ENCODE assay signal across 17 mouse cellular contexts in the genomic region with DNA sequence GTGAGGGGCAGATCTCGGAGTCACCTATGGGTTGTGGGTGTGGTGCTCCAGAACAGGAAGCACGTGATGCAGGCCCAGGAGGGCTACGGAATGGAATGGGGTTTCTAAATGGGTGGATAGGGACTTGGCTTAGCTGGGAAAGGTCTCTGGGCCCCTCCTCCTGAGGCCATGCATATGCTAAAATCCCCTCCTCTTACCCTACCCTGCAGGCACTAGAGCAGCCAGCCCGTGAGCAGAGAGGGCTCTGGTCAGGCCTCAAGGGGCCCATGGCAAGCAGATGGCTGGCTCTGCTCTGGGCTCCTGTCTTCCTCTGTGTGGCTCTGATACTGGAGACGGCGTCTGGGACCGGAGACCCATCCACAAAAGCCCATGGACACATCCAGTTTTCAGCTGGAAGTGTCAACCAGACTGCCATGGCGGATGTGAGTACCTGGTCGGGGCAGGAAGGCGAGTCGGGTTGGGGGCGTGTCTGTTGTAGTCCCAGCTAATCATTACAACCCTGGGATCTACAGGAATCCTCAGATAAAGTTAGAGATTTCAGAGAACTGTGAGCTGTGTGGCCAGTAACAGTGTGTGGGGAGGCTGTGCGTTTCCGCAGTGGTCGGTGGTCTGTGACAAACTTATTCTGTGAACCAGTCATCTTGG. TPM values are rescaled to one million over a fixed set of nuclear protein-coding genes. Genes with fewer than 3 reads are reported as not detected.
DNase-seq lines count a peak whose midpoint lies in the region; ATAC-seq and TF ChIP-seq lines count a peak whose summit lies in the region.
"Had no signal": no experiment of that assay in that cellular context is flagged by ENCODE, and none has a peak within 500 bp of the region (broad histone marks: within the 10 kb centered on the region; RNA-seq: fewer than 3 reads in every experiment).

No protein-coding gene starts in this region.

- H3K27ac ChIP-seq in hindbrain, embryonic 12.5 days = peak overlapping the region; percentile 40; the same call in 1 of the 2 replicates
- H3K27ac ChIP-seq in hindbrain, postnatal 0 days = no peak overlapping the region
- 0 out of 2 replicates have a peak overlapping the region, but pooled peaks have one; percentile 20 for H3K27ac ChIP-seq in hindbrain, embryonic 13.5 days
- no peak overlapping the region for H3K27ac ChIP-seq in liver, embryonic 11.5 days (ENCODE audit: low read depth, low read length)
- H3K27ac ChIP-seq in forebrain, postnatal 0 days (ENCODE audit: low read depth, low read length) = no peak overlapping the region

- no peak overlapping the region for H3K9ac ChIP-seq in hindbrain, embryonic 12.5 days
- H3K9ac ChIP-seq in hindbrain, postnatal 0 days (replicated peaks; ENCODE audit: low read length) = no peak overlapping the region
- no peak overlapping the region for H3K9ac ChIP-seq in hindbrain, embryonic 13.5 days
- no peak overlapping the region for H3K9ac ChIP-seq in liver, embryonic 11.5 days (ENCODE audit: low read depth, low read length)
- no peak overlapping the region for H3K9ac ChIP-seq in forebrain, postnatal 0 days

- no peak for DNase-seq in hindbrain, postnatal 0 days (ENCODE audit: low spot score)
- peak; percentile 24 for DNase-seq in MN1 (ENCODE audit: low spot score)
- no peak for DNase-seq in liver, embryonic 11.5 days (ENCODE audit: low spot score)
- no peak for DNase-seq in adrenal gland, postnatal 4 days (ENCODE audit: low spot score in 2 of 2)
- no peak for DNase-seq in forebrain, postnatal 0 days
- DNase-seq: adrenal gland, postnatal 10 days; cerebellum, adult 8-10 months; gastrocnemius, postnatal 36 days; layer of hippocampus, adult 9-11 months; spleen, adult 18-20 months; thymus, adult 18-20 months had no signal

- no peak overlapping the region for H3K4me2 ChIP-seq in hindbrain, embryonic 12.5 days (replicated peaks)
- H3K4me2 ChIP-seq in hindbrain, postnatal 0 days (ENCODE audit: low read depth, low read length) = no peak overlapping the region
- no peak overlapping the region for H3K4me2 ChIP-seq in hindbrain, embryonic 13.5 days
- H3K4me2 ChIP-seq in liver, embryonic 11.5 days = peak overlapping the region; percentile 33
- H3K4me2 ChIP-seq in forebrain, postnatal 0 days (ENCODE audit: low read depth) = no peak overlapping the region

- 0 out of 2 replicates have a peak, but pooled peaks have one; percentile 23 for ATAC-seq in hindbrain, embryonic 12.5 days (ENCODE audit: low FRiP score)
- ATAC-seq in hindbrain, postnatal 0 days = no peak
- no peak for ATAC-seq in hindbrain, embryonic 13.5 days (ENCODE audit: low FRiP score)
- no peak for ATAC-seq in liver, embryonic 11.5 days (replicated peaks; ENCODE audit: low FRiP score)
- no peak for ATAC-seq in megakaryocyte progenitor cell, adult 5-6 weeks (replicated peaks; ENCODE audit: poor library complexity)
- no peak for ATAC-seq in forebrain, postnatal 0 days

- peaks cover 12% of the 10 kb centered on the region for H3K27me3 ChIP-seq in hindbrain, embryonic 12.5 days
- no peaks in the 10 kb centered on the region for H3K27me3 ChIP-seq in hindbrain, postnatal 0 days (ENCODE audit: insufficient read depth, low read length)
- H3K27me3 ChIP-seq in hindbrain, embryonic 13.5 days = peaks cover 13% of the 10 kb centered on the region; the same call in 1 of the 2 replicates
- H3K27me3 ChIP-seq in liver, embryonic 11.5 days (replicated peaks; ENCODE audit: control insufficient read depth, insufficient read depth, low read length) = no peaks in the 10 kb centered on the region
- peaks cover 10% of the 10 kb centered on the region for H3K27me3 ChIP-seq in forebrain, postnatal 0 days (ENCODE audit: insufficient read depth, low read length)

- H3K4me3 ChIP-seq in hindbrain, embryonic 12.5 days = no peak overlapping the region
- H3K4me3 ChIP-seq in hindbrain, postnatal 0 days (ENCODE audit: low read length) = no peak overlapping the region
- no peak overlapping the region for H3K4me3 ChIP-seq in hindbrain, embryonic 13.5 days
- no peak overlapping the region for H3K4me3 ChIP-seq in liver, embryonic 11.5 days (ENCODE audit: low read depth, low read length)
- H3K4me3 ChIP-seq in forebrain, postnatal 0 days (ENCODE audit: low read depth, low read length) = no peak overlapping the region
- H3K4me3 ChIP-seq: erythroblast, embryonic 14.5 days had no signal

- no peaks in the 10 kb centered on the region for H3K36me3 ChIP-seq in hindbrain, embryonic 12.5 days
- H3K36me3 ChIP-seq in hindbrain, postnatal 0 days (ENCODE audit: insufficient read depth, low read length) = no peaks in the 10 kb centered on the region
- H3K36me3 ChIP-seq in hindbrain, embryonic 13.5 days = no peaks in the 10 kb centered on the region
- H3K36me3 ChIP-seq in liver, embryonic 11.5 days (ENCODE audit: control insufficient read depth, insufficient read depth, low read length) = no peaks in the 10 kb centered on the region
- no peaks in the 10 kb centered on the region for H3K36me3 ChIP-seq in forebrain, postnatal 0 days (ENCODE audit: insufficient read depth)

- H3K9me3 ChIP-seq in hindbrain, embryonic 12.5 days (replicated peaks) = no peaks in the 10 kb centered on the region
- H3K9me3 ChIP-seq in hindbrain, postnatal 0 days (ENCODE audit: low read length) = no peaks in the 10 kb centered on the region
- no peaks in the 10 kb centered on the region for H3K9me3 ChIP-seq in hindbrain, embryonic 13.5 days
- no peaks in the 10 kb centered on the region for H3K9me3 ChIP-seq in liver, embryonic 11.5 days (ENCODE audit: control insufficient read depth, low read length)
- H3K9me3 ChIP-seq in forebrain, postnatal 0 days (ENCODE audit: low read length) = no peaks in the 10 kb centered on the region

- WGBS in hindbrain, embryonic 12.5 days = 28% methylated on average over 15 of the region's 15 CpGs
- WGBS in hindbrain, postnatal 0 days = 44% methylated on average over 15 of the region's 15 CpGs
- WGBS in hindbrain, embryonic 13.5 days = 30% methylated on average over 15 of the region's 15 CpGs
- WGBS in liver, embryonic 11.5 days = 54% methylated on average over 15 of the region's 15 CpGs
- WGBS in forebrain, postnatal 0 days = 50% methylated on average over 15 of the region's 15 CpGs

- no peak for TF ChIP-seq CTCF in hindbrain, postnatal 0 days (IDR thresholded peaks at IDR 0.05; ENCODE audit: low read depth)
- TF ChIP-seq CTCF in forebrain, postnatal 0 days (IDR thresholded peaks at IDR 0.05; ENCODE audit: low read depth) = no peak

- H3K4me1 ChIP-seq in hindbrain, embryonic 12.5 days = peaks cover 37% of the 10 kb centered on the region
- no peaks in the 10 kb centered on the region for H3K4me1 ChIP-seq in hindbrain, postnatal 0 days (ENCODE audit: insufficient read depth, low read length)
- H3K4me1 ChIP-seq in hindbrain, embryonic 13.5 days (replicated peaks) = peaks cover 49% of the 10 kb centered on the region
- peaks cover 20% of the 10 kb centered on the region for H3K4me1 ChIP-seq in liver, embryonic 11.5 days (replicated peaks; ENCODE audit: control insufficient read depth, insufficient read depth, low read length)
- peaks cover 3% of the 10 kb centered on the region; the same call in 1 of the 2 replicates for H3K4me1 ChIP-seq in forebrain, postnatal 0 days (ENCODE audit: insufficient read depth)

RNA-seq across cellular contexts. Expression of gene Slc8b1, which starts 2.1 kb away (rescaled TPM):
- 3.5 and 4.0 TPM in 2 replicates for polyA plus RNA-seq in hindbrain, embryonic 12.5 days (2016; fragmentation: Nextera tagmentation; extraction: Ambion mirVana)
- 3.7 and 4.0 TPM in 2 replicates for total RNA-seq in hindbrain, postnatal 0 days (2014; rRNA removed)
- polyA plus RNA-seq in hindbrain, postnatal 0 days (2015; fragmentation: Nextera tagmentation; extraction: Ambion mirVana) = 2.5 and 2.7 TPM in 2 replicates
- polyA plus RNA-seq in hindbrain, embryonic 13.5 days (2015; fragmentation: Nextera tagmentation; extraction: Ambion mirVana) = 2.5 and 4.1 TPM in 2 replicates
- 5.1 and 5.5 TPM in 2 replicates for polyA plus RNA-seq in liver, embryonic 11.5 days (2014; fragmentation: Nextera tagmentation; extraction: Ambion mirVana)
- 21.1 and 23.5 TPM in 2 replicates for total RNA-seq in megakaryocyte progenitor cell, adult 5-6 weeks (2015)
- total RNA-seq in megakaryocyte progenitor cell, adult 5-6 weeks (2017) = 31.8 and 32.5 TPM in 2 replicates
- total RNA-seq in adrenal gland, postnatal 4 days (2021) = 10 to 100 TPM; 29.6 to 31.7 TPM
- 2.5 and 4.9 TPM in 2 replicates for total RNA-seq in forebrain, postnatal 0 days (2014; rRNA removed)
- 1.6 and 2.0 TPM in 2 replicates for polyA plus RNA-seq in forebrain, postnatal 0 days (2015; fragmentation: Nextera tagmentation; extraction: Ambion mirVana)

RNA-seq across cellular contexts. Expression of gene Plbd2, which starts 9.6 kb away (rescaled TPM):
- polyA plus RNA-seq in hindbrain, embryonic 12.5 days (2016; fragmentation: Nextera tagmentation; extraction: Ambion mirVana) = 42.0 and 44.7 TPM in 2 replicates
- total RNA-seq in hindbrain, postnatal 0 days (2014; rRNA removed) = 32.0 and 35.2 TPM in 2 replicates
- 49.9 and 53.9 TPM in 2 replicates for polyA plus RNA-seq in hindbrain, postnatal 0 days (2015; fragmentation: Nextera tagmentation; extraction: Ambion mirVana)
- 31.8 and 32.3 TPM in 2 replicates for polyA plus RNA-seq in hindbrain, embryonic 13.5 days (2015; fragmentation: Nextera tagmentation; extraction: Ambion mirVana)
- polyA plus RNA-seq in liver, embryonic 11.5 days (2014; fragmentation: Nextera tagmentation; extraction: Ambion mirVana) = 32.8 and 35.1 TPM in 2 replicates
- total RNA-seq in megakaryocyte progenitor cell, adult 5-6 weeks (2015) = 8.3 and 9.8 TPM in 2 replicates
- total RNA-seq in megakaryocyte progenitor cell, adult 5-6 weeks (2017) = 6.9 and 8.7 TPM in 2 replicates
- 10 to 100 TPM; 70.5 to 77.5 TPM for total RNA-seq in adrenal gland, postnatal 4 days (2021)
- 19.5 and 23.7 TPM in 2 replicates for total RNA-seq in forebrain, postnatal 0 days (2014; rRNA removed)
- 33.5 and 39.4 TPM in 2 replicates for polyA plus RNA-seq in forebrain, postnatal 0 days (2015; fragmentation: Nextera tagmentation; extraction: Ambion mirVana)

RNA-seq across cellular contexts. Expression of gene Sds, which starts 36.7 kb away (rescaled TPM):
- polyA plus RNA-seq in hindbrain, embryonic 12.5 days (2016; fragmentation: Nextera tagmentation; extraction: Ambion mirVana) = not detected in 2 replicates
- total RNA-seq in hindbrain, postnatal 0 days (2014; rRNA removed) = 0.50 TPM in 1 of 2 replicates, not detected in the other
- 0.20 and 0.59 TPM in 2 replicates for polyA plus RNA-seq in hindbrain, postnatal 0 days (2015; fragmentation: Nextera tagmentation; extraction: Ambion mirVana)
- polyA plus RNA-seq in hindbrain, embryonic 13.5 days (2015; fragmentation: Nextera tagmentation; extraction: Ambion mirVana) = not detected in 2 replicates
- polyA plus RNA-seq in liver, embryonic 11.5 days (2014; fragmentation: Nextera tagmentation; extraction: Ambion mirVana) = not detected in 2 replicates
- total RNA-seq in megakaryocyte progenitor cell, adult 5-6 weeks (2015) = not detected in 2 replicates
- total RNA-seq in megakaryocyte progenitor cell, adult 5-6 weeks (2017) = not detected in 2 replicates
- 1 to 10 TPM in 1 of 2 experiments, not detected in 1; 1.8 TPM for total RNA-seq in adrenal gland, postnatal 4 days (2021)
- total RNA-seq in forebrain, postnatal 0 days (2014; rRNA removed) = not detected in 2 replicates
- polyA plus RNA-seq in forebrain, postnatal 0 days (2015; fragmentation: Nextera tagmentation; extraction: Ambion mirVana) = not detected in 2 replicates
- total RNA-seq: CH12.LX; megakaryocyte-erythroid progenitor cell, adult 5-6 weeks had no signal
- polyA plus RNA-seq: erythroblast, embryonic 14.5 days had no signal

RNA-seq across cellular contexts. Expression of gene Sdsl, which starts 40.4 kb away (rescaled TPM):
- polyA plus RNA-seq in hindbrain, embryonic 12.5 days (2016; fragmentation: Nextera tagmentation; extraction: Ambion mirVana) = 5.4 and 7.5 TPM in 2 replicates
- 4.6 and 6.0 TPM in 2 replicates for total RNA-seq in hindbrain, postnatal 0 days (2014; rRNA removed)
- 7.8 and 8.1 TPM in 2 replicates for polyA plus RNA-seq in hindbrain, postnatal 0 days (2015; fragmentation: Nextera tagmentation; extraction: Ambion mirVana)
- 6.4 and 6.7 TPM in 2 replicates for polyA plus RNA-seq in hindbrain, embryonic 13.5 days (2015; fragmentation: Nextera tagmentation; extraction: Ambion mirVana)
- 2.3 and 2.5 TPM in 2 replicates for polyA plus RNA-seq in liver, embryonic 11.5 days (2014; fragmentation: Nextera tagmentation; extraction: Ambion mirVana)
- total RNA-seq in megakaryocyte progenitor cell, adult 5-6 weeks (2015) = 1.6 and 7.1 TPM in 2 replicates
- total RNA-seq in megakaryocyte progenitor cell, adult 5-6 weeks (2017) = 3.2 and 9.0 TPM in 2 replicates
- 10 to 100 TPM; 61.7 to 63.9 TPM for total RNA-seq in adrenal gland, postnatal 4 days (2021)
- total RNA-seq in forebrain, postnatal 0 days (2014; rRNA removed) = 1.3 and 3.0 TPM in 2 replicates
- polyA plus RNA-seq in forebrain, postnatal 0 days (2015; fragmentation: Nextera tagmentation; extraction: Ambion mirVana) = 2.3 and 3.1 TPM in 2 replicates
- polyA plus RNA-seq: erythroblast, embryonic 14.5 days had no signal

Comparison
In these comparisons a context has a peak if more than half of its experiments do, and no peak if none do; other contexts are left out.
1. H3K27ac ChIP-seq: peak in hindbrain, embryonic 12.5 days (single experiment) and hindbrain, embryonic 13.5 days (single experiment); none in hindbrain, postnatal 0 days (single experiment), liver, embryonic 11.5 days (single experiment) and forebrain, postnatal 0 days (single experiment).